Comparison of ENCODE assay signal across 35 mouse cellular contexts in genomic region chr5:77206134-77206533, GRCm38 (mm10). TPM values are rescaled to one million over a fixed set of nuclear protein-coding genes. Genes with fewer than 3 reads are reported as not detected.
A peak's percentile ranks its signal among the peaks of the same experiment; 100 is the strongest.
DNase-seq lines count a peak whose midpoint lies in the region; ATAC-seq and TF ChIP-seq lines count a peak whose summit lies in the region.
"Had no signal": no experiment of that assay in that cellular context is flagged by ENCODE, and none has a peak within 500 bp of the region (broad histone marks: within the 10 kb centered on the region; RNA-seq: fewer than 3 reads in every experiment).

No protein-coding gene starts in this region.

- no peak overlapping the region for H3K9ac ChIP-seq in forebrain, postnatal 0 days
- H3K9ac ChIP-seq in forebrain, embryonic 15.5 days (replicated peaks), result no peak overlapping the region
- H3K9ac ChIP-seq: embryonic facial prominence, embryonic 15.5 days; forebrain, embryonic 13.5 days; limb, embryonic 15.5 days; liver, embryonic 13.5 days had no signal

- no peak overlapping the region for H3K27ac ChIP-seq in forebrain, postnatal 0 days (ENCODE audit: low read depth, low read length)
- H3K27ac ChIP-seq in forebrain, embryonic 15.5 days (replicated peaks), result no peak overlapping the region
- no peak overlapping the region for H3K27ac ChIP-seq in thymus, adult 2 months (ENCODE audit: control insufficient read depth, insufficient read depth, low read length)
- H3K27ac ChIP-seq: embryonic facial prominence, embryonic 10.5 days; embryonic facial prominence, embryonic 15.5 days; forebrain, embryonic 13.5 days; kidney, postnatal 0 days; limb, embryonic 10.5 days; limb, embryonic 15.5 days; liver, embryonic 13.5 days had no signal

- no peak overlapping the region for H3K4me3 ChIP-seq in forebrain, postnatal 0 days (ENCODE audit: low read depth, low read length)
- H3K4me3 ChIP-seq in forebrain, embryonic 15.5 days, result no peak overlapping the region
- H3K4me3 ChIP-seq in thymus, adult 2 months (ENCODE audit: control insufficient read depth, insufficient read depth, low read length), result no peak overlapping the region
- H3K4me3 ChIP-seq: embryonic facial prominence, embryonic 10.5 days; embryonic facial prominence, embryonic 15.5 days; forebrain, embryonic 13.5 days; limb, embryonic 10.5 days; limb, embryonic 15.5 days; liver, embryonic 13.5 days had no signal

- H3K27me3 ChIP-seq in forebrain, postnatal 0 days (ENCODE audit: insufficient read depth, low read length), result no peaks in the 10 kb centered on the region; the same call in 1 of the 2 replicates
- H3K27me3 ChIP-seq in forebrain, embryonic 15.5 days, result no peaks in the 10 kb centered on the region
- no peaks in the 10 kb centered on the region for H3K27me3 ChIP-seq in thymus, adult 2 months (ENCODE audit: control insufficient read depth, insufficient read depth, low read length)
- H3K27me3 ChIP-seq: embryonic facial prominence, embryonic 15.5 days; forebrain, embryonic 13.5 days; limb, embryonic 15.5 days; Patski had no signal

- no peaks in the 10 kb centered on the region for H3K36me3 ChIP-seq in forebrain, postnatal 0 days (ENCODE audit: insufficient read depth)
- no peaks in the 10 kb centered on the region for H3K36me3 ChIP-seq in forebrain, embryonic 15.5 days
- H3K36me3 ChIP-seq in thymus, adult 2 months (ENCODE audit: control insufficient read depth, insufficient read depth, low read length), result no peaks in the 10 kb centered on the region
- H3K36me3 ChIP-seq: embryonic facial prominence, embryonic 10.5 days; embryonic facial prominence, embryonic 15.5 days; limb, embryonic 10.5 days; limb, embryonic 15.5 days; liver, embryonic 13.5 days had no signal

- WGBS in forebrain, postnatal 0 days, result 62% methylated on average over 11 of the region's 11 CpGs
- WGBS in forebrain, embryonic 15.5 days, result 61% methylated on average over 11 of the region's 11 CpGs
- 34% methylated on average over 11 of the region's 11 CpGs for WGBS in thymus, adult 2 months

- peak; percentile 50 for ATAC-seq in forebrain, postnatal 0 days
- ATAC-seq in forebrain, embryonic 15.5 days (replicated peaks), result no peak
- ATAC-seq: forebrain, embryonic 13.5 days; hindbrain, embryonic 16.5 days; lung, postnatal 0 days; Patski had no signal

- H3K4me1 ChIP-seq in forebrain, postnatal 0 days (ENCODE audit: insufficient read depth), result no peaks in the 10 kb centered on the region
- H3K4me1 ChIP-seq in forebrain, embryonic 15.5 days, result peaks cover 3% of the 10 kb centered on the region; the same call in 1 of the 2 replicates
- peaks cover 5% of the 10 kb centered on the region for H3K4me1 ChIP-seq in thymus, adult 2 months (replicated peaks; ENCODE audit: control insufficient read depth, insufficient read depth, low read length)

- no peak for TF ChIP-seq POLR2A in thymus, adult 2 months (IDR thresholded peaks at IDR 0.05; ENCODE audit: control insufficient read depth, extremely low read depth, insufficient read depth, low read length, poor library complexity)
- no peak for TF ChIP-seq POLR2A in brain, embryonic 14.5 days (IDR thresholded peaks at IDR 0.05; ENCODE audit: borderline replicate concordance, extremely low read depth, insufficient read depth, insufficient read length, poor library complexity, severe bottlenecking)

- DNase-seq in forebrain, postnatal 0 days, result no peak
- DNase-seq in thymus, postnatal 0 days (ENCODE audit: low spot score), result peak; percentile 44
- DNase-seq in thymus, adult 2 months, result no peak
- peak; percentile 30 for DNase-seq in brain, embryonic 14.5 days (ENCODE audit: low read depth)
- peak; percentile 21 to 42 for DNase-seq in thymus, postnatal 36 days
- DNase-seq in kidney, adult 18-20 months, result no peak
- no peak for DNase-seq in adipocyte (ENCODE audit: low spot score)
- DNase-seq: adrenal gland, postnatal 14 days; cerebellum, adult 9-10 months; heart, postnatal 14 days; kidney, adult 8-10 months; liver, embryonic 13.5 days; lung, adult 18-20 months; lung, postnatal 4 days; midbrain, embryonic 14.5 days; spleen, adult 18-20 months had no signal

- no peaks in the 10 kb centered on the region for H3K9me3 ChIP-seq in forebrain, postnatal 0 days (ENCODE audit: low read length)
- H3K9me3 ChIP-seq in forebrain, embryonic 15.5 days, result no peaks in the 10 kb centered on the region
- H3K9me3 ChIP-seq: embryonic facial prominence, embryonic 10.5 days; embryonic facial prominence, embryonic 15.5 days; forebrain, embryonic 13.5 days; limb, embryonic 10.5 days; limb, embryonic 15.5 days had no signal

- TF ChIP-seq CTCF in forebrain, postnatal 0 days (IDR thresholded peaks at IDR 0.05; ENCODE audit: low read depth), result no peak
- TF ChIP-seq CTCF in thymus, adult 2 months (IDR thresholded peaks at IDR 0.05; ENCODE audit: borderline replicate concordance, control insufficient read depth, extremely low read depth, insufficient read depth, low read length, poor library complexity), result no peak
- no peak for TF ChIP-seq CTCF in brain, embryonic 14.5 days (IDR thresholded peaks at IDR 0.05; ENCODE audit: borderline replicate concordance, extremely low read depth, insufficient read depth, insufficient read length)

- no peak overlapping the region for H3K4me2 ChIP-seq in forebrain, postnatal 0 days (ENCODE audit: low read depth)
- H3K4me2 ChIP-seq in forebrain, embryonic 15.5 days (replicated peaks), result no peak overlapping the region
- H3K4me2 ChIP-seq: embryonic facial prominence, embryonic 15.5 days; forebrain, embryonic 13.5 days; limb, embryonic 15.5 days; liver, embryonic 13.5 days had no signal

RNA-seq across cellular contexts. Expression of gene Spink2, which starts 5.1 kb away (rescaled TPM):
- not detected in 2 replicates for total RNA-seq in forebrain, postnatal 0 days (2014; rRNA removed)
- polyA plus RNA-seq in forebrain, postnatal 0 days (2015; fragmentation: Nextera tagmentation; extraction: Ambion mirVana), result 0.88 and 2.0 TPM in 2 replicates
- 0.48 and 0.64 TPM in 2 replicates for polyA plus RNA-seq in forebrain, embryonic 15.5 days (2015; fragmentation: Nextera tagmentation; extraction: Ambion mirVana)
- polyA plus RNA-seq in thymus, postnatal 0 days (2015; fragmentation: Nextera tagmentation; extraction: Ambion mirVana), result 1.3 and 1.4 TPM in 2 replicates
- 0.33 and 1.3 TPM in 2 replicates for polyA plus RNA-seq in thymus, adult 2 months (2012; rRNA removed)
- polyA plus RNA-seq in brain, embryonic 14.5 days (2012; rRNA removed), result 0.26 and 0.74 TPM in 2 replicates
- total RNA-seq: adrenal gland, postnatal 14 days; common myeloid progenitor, adult 5-6 weeks; gastrocnemius, adult 8-10 months; layer of hippocampus, adult 8-10 months; layer of hippocampus, postnatal 25 days; left cerebral cortex, adult 8-10 months; megakaryocyte-erythroid progenitor cell, adult 5-6 weeks; MEL; monocyte, adult 5-6 weeks; neutrophil, adult 5-6 weeks had no signal
- polyA plus RNA-seq: midbrain, embryonic 14.5 days; Patski had no signal

RNA-seq across cellular contexts. Expression of gene Rest, which starts 59.2 kb away (rescaled TPM):
- 5.2 and 8.3 TPM in 2 replicates for total RNA-seq in forebrain, postnatal 0 days (2014; rRNA removed)
- 2.2 and 3.1 TPM in 2 replicates for polyA plus RNA-seq in forebrain, postnatal 0 days (2015; fragmentation: Nextera tagmentation; extraction: Ambion mirVana)
- 8.4 and 8.5 TPM in 2 replicates for polyA plus RNA-seq in forebrain, embryonic 15.5 days (2015; fragmentation: Nextera tagmentation; extraction: Ambion mirVana)
- polyA plus RNA-seq in thymus, postnatal 0 days (2015; fragmentation: Nextera tagmentation; extraction: Ambion mirVana), result 32.4 and 37.4 TPM in 2 replicates
- polyA plus RNA-seq in thymus, adult 2 months (2012; rRNA removed), result 14.0 and 18.4 TPM in 2 replicates
- 7.0 and 8.8 TPM in 2 replicates for polyA plus RNA-seq in brain, embryonic 14.5 days (2012; rRNA removed)

Comparison
In these comparisons a context has a peak if more than half of its experiments do, and no peak if none do; other contexts are left out.
1. DNase-seq: peak in thymus, postnatal 0 days (single experiment), brain, embryonic 14.5 days (single experiment) and thymus, postnatal 36 days (2 of 2); none in forebrain, postnatal 0 days (single experiment), thymus, adult 2 months (single experiment), kidney, adult 18-20 months (single experiment) and adipocyte (single experiment).